Mouse (Mus musculus): ENCODE data around the gene Gm3336. TPM values are rescaled to one million over a fixed set of nuclear protein-coding genes. Genes with fewer than 3 reads are reported as not detected.

Gene Gm3336
- total RNA-seq, 2 experiments from 2014 or later, result not detected

DNA sequence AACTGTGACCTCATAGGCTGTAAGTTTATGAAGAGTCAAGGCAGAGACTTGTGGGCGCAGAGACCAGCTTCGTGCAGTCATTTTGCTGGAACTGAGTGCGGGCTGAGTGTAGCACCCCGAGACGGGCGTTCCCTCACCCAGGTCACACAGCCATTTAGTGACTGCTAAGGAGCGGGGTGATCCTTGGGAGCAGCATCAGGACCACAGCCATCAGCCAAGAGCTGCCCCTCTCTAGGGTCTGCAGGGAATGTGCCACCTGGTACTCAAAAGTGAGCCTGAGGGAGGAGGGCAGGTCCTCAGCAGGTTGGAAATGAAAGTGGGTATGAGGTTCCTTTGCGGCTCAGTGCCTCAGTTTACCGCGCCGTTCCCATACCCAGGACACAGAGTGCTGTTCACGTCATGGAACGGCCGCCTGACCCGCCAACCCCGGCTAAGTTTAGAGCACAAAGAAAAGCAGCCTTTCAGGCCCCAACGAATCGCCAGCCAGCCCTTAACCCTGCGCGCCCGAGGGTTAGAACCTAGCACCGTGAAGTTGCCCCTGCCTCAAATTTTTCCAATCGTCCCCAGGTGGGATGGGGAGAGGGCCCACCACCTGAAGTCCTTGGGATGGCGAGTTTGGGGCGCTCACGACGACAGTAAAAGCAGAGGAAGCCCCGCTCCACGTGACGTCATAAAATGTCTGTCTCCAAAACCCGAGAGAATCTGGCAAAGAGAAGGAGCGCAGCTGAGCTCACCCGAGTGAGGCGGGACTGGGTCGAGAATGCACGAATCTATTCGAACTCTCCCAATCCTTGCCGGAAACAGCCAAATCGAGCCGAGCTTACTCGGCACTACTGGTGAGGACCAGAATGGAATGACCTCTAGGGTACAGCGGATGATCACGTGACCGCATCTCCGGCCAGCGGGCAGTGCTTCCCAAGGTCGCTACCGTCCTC is 25.6 kb downstream of the Gm3336 start:
- intact Hi-C loops (cut with DNase I), result no loop called here
- peak in 1 of 2 experiments; percentile 55 for DNase-seq (ENCODE audit: low spot score in 2 of 2)

DNA sequence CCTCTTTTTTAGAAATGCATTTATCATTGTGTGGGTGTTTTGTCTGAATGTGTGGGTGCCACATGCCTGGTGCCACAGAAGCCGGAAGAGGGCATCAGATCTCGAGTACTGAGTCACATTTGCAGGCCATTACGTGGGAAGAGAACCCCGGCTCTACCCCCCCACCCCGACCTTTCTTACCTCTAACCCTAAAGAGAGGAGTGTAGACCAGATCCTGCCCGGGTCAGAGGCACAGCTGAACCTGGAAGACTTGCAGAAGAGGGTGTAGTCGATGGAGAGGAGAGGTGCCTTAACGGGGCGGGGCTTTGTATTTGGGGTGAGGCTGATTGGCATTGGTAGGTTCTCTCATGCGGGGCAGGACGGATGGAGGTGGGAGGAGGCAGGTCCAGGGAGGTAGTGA is 26.5 kb downstream of the Gm3336 start:
- DNase-seq (ENCODE audit: low spot score in 2 of 2), result no peak

DNA sequence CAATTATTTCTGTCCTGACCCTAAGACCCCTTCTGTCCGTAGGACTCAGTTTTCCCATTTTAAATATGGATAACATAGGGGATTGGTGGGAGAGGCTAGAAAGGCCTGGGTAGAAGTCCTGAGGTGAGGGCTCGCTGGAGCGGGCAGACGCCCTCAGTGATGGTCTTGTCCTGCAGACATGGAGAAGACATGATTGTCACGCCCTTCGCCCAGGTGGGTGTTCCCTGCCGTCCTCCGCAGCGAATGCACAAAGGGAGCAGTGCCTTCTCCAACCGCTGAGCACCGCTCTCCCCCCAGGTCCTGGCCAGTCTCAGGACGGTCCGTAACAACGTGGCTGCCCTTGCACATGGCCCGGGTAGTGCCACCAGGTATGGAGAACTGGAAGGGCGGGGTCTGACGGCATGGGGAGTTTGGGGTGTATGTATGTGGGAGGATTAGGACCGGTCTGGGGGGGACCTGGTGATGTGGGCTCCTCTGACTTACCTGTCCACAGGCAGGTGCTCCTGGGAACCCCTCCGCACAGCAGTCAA is 27.4 kb downstream of the Gm3336 start:
- intact Hi-C loops (cut with DNase I), result no loop called here

More for the DNA sequence above, 26.5 kb downstream of the Gm3336 start:
- intact Hi-C loops (cut with DNase I), result no loop called here

GRCm38 (mm10) chr8:70746676-70747075 is 28.3 kb downstream of the Gm3336 start:
- intact Hi-C loops (cut with DNase I), result no loop called here
- DNase-seq (ENCODE audit: low spot score in 2 of 2), result no peak

More for the DNA sequence above, 27.4 kb downstream of the Gm3336 start:
- DNase-seq (ENCODE audit: low spot score in 2 of 2), result no peak

- DNase-seq (ENCODE audit: low spot score in 2 of 2), result no peak
- intact Hi-C loops (cut with DNase I), result no loop called here
Measured at GRCm38 (mm10) chr8:70747211-70747890, 29.0 kb downstream of the Gm3336 start.

DNA sequence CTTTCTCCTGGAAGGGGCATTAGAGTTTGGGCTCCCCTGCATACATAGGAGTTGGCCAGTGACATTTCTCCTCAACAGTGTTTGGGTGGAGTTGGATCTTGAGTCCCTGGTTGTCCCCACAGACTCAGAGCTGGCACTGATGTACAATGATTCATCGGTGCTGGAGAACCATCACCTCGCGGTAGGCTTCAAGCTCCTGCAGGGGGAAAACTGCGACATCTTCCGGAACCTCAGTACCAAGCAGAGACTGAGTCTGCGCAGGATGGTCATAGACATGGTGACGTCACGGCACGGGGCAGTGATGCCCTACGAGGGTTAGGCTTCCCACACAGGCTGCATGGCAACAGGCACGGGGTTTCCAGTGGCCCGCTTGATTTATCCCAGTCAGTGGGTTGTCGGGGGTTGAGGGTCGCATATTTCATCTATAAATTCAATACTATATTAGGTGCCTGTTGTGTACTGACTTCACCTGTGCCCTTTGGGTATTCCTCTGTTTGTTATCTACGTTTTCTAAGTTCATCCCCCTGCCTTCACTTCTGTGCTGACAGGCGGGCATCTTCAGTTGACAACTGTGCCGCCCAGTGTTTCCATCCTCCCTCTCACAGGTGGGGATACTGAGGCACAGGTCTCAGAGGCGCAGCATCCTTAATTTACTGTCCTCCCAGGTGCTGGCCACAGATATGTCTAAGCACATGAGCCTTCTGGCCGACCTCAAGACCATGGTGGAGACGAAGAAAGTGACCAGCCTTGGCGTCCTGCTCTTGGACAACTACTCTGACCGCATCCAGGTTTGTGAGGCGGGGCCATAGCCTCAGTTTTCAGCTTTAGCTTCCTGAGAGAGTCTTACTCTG is 30.1 kb downstream of the Gm3336 start:
- intact Hi-C loops (cut with DNase I), result no loop called here
- peak in 1 of 2 experiments; percentile 51 for DNase-seq (ENCODE audit: low spot score in 2 of 2)

- intact Hi-C loops (cut with DNase I), result no loop called here
- no peak for DNase-seq (ENCODE audit: low spot score in 2 of 2)
Measured at GRCm38 (mm10) chr8:70749097-70749674, 30.8 kb downstream of the Gm3336 start.

DNA sequence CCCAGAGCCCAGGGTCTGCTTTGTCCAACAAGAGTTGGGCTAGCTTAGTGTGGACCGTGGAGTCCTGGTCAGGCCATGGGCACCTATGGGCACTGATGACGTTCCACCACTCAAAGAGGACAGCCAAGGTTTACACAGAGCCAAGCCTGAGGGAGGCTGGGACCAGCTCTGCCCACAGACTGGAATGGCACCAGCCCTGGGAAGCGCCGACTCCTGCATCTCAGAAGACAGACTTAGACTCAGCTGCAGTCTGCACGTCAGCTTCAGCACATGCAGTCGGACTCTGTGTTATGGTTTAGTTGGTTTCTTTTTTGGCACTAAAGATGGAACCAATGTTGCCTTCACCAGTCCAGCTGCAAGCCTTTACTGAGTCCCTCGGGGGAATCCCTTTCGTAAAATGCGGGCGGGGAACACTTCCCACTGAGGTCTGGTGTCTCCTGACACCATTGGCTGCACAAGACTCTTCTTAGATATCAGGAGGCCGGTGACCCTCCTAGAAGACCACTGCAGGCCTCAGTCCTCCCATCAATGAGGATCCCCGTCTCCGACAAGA is 31.9 kb downstream of the Gm3336 start:
- intact Hi-C loops (cut with DNase I), result loop anchor here (5.0 to 10.0 kb wide), 2 partner anchors 138 to 205 kb away; no protein-coding TSS in a partner anchor
- DNase-seq (ENCODE audit: low spot score in 2 of 2), result peak in 1 of 2 experiments; percentile 78

DNA sequence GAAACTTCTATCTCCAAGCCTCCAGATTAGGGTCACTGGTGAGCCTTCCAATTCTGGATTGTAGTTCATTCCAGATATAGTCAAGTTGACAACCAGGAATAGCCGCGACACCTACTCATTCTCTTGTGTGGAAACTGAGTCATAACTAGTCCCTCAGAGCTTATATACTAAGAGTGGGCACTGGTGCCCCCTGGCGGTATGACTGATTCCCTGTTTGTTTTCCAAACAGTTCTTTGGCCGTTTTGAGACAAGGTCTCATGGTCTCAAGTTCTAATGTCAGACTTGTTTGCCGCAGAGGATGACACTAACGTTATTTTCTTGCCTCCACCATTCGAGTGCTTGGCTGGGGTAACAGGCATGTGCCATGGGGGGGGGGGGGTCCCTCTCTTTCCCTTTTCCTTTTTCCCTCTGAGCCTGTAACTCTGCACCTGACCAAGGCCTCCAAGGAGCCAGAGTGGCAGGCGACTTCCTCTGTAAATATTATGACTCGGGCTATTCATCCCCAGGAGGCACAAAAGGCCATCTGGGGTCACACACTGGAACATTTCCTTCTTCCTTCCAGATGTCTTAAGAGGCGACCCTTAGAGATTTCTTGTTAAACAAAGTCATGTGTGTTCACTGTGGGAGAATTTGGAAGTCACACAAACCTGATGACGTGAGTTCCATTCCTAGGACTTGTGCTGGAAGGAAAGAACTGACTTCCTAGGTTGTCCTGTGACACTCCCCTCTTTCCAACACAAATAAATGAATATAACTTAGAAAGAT is 33.8 kb downstream of the Gm3336 start:
- intact Hi-C loops (cut with DNase I), result loop anchor here (1.0 to 10.0 kb wide), 4 partner anchors 32 to 207 kb away; no protein-coding TSS in a partner anchor
- peak; percentile 69 to 87 for DNase-seq (ENCODE audit: low spot score in 2 of 2)

DNA sequence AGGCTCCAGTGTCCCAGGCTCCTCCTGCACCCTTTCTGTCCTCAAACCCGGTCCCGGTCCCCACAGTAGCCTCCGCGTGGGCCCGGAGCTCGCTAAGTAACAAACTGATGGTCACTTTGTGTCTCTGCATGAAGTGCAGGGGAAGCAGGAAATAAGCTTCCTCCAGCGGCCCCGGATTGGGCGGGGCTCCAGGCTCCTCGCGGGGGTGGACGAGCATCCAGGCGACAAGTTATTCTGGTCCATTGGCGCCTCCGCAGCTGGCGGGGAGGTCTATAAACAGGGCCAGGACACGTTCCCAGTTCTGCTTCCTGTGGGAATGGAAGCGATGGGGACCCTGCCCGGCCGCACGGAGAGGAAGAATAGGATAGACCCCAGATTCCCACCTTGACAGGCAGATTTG is 34.8 kb downstream of the Gm3336 start:
- intact Hi-C loops (cut with DNase I), result loop anchor here (2.0 to 10.0 kb wide), 3 partner anchors 48 to 208 kb away; no protein-coding TSS in a partner anchor
- peak; percentile 80 to 96 for DNase-seq (ENCODE audit: low spot score in 2 of 2)

GRCm38 (mm10) chr8:70754043-70754870 is 35.9 kb downstream of the Gm3336 start, which contains the start of gene Rab3a:
Gene Rab3a (plus strand): TSS chr8:70754679.
- intact Hi-C loops (cut with DNase I), result loop anchor here (2.0 to 10.0 kb wide), 4 partner anchors 23 to 209 kb away; partner anchors contain the start of genes Jund and Pik3r2
- peak; percentile 96 to 99 for DNase-seq (ENCODE audit: low spot score in 2 of 2)

DNA sequence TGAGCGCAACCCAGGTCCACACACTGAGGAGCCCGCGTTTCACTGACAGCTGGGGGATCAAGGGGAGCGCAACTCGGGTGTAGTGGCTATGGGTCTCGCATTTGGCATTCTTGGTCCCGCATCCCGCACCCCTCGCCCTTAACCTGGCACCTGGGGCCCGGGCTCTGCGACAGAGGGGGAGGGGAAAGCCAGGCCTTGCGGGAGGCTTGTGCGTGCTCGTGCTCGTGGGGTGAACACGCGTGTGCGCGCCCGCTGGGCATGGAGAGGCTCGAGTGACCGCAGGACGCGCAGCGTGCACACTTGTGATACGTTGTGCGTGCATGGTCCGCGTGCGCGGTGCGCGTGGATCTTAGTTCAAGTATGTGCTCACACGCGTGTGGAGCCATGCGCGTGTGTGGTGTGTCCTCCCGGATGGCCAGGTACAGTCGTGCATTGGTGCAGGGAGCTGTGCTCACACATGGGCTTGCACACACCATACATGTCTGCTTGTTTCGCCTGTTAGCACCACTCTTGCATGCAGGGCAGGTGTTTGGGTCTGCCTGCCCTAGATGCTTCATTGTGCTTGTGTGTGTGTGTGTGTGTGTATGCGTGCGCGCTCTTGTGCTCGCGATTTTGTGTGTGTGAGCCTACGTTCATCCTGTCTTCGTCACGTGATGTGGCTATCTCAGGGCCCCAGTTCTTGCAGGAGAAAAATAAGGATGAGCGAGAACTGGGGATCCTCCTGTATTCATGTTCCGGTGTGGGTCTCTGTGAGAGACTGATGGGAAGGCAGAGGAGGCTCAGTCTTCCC is 36.7 kb downstream of the Gm3336 start:
- intact Hi-C loops (cut with DNase I), result loop anchor here (2.0 to 10.0 kb wide), 4 partner anchors 22 to 210 kb away; partner anchors contain the start of genes Jund and Pik3r2
- DNase-seq (ENCODE audit: low spot score in 2 of 2), result peak; percentile 79 to 81

- DNase-seq (ENCODE audit: low spot score in 2 of 2), result peak in 1 of 2 experiments; percentile 1
- intact Hi-C loops (cut with DNase I), result loop anchor here (2.0 to 10.0 kb wide), 3 partner anchors 21 to 211 kb away; partner anchors contain the start of genes Jund and Pik3r2
Measured at GRCm38 (mm10) chr8:70755661-70756475, 37.5 kb downstream of the Gm3336 start.

- intact Hi-C loops (cut with DNase I), result loop anchor here (10.0 kb wide), 1 partner anchor 212 kb away; no protein-coding TSS in a partner anchor
- DNase-seq (ENCODE audit: low spot score in 2 of 2), result peak; percentile 1 to 6
Measured at GRCm38 (mm10) chr8:70756476-70757040, 38.2 kb downstream of the Gm3336 start.
